Mouse (Mus musculus) midbrain, postnatal 0 days (tissue): ENCODE data around the gene Mboat7. TPM values are rescaled to one million over a fixed set of nuclear protein-coding genes. Genes with fewer than 3 reads are reported as not detected.
"Not testable (repeated sequence)": the region's sequence is repeated elsewhere in the genome, so short reads cannot be mapped to it uniquely, and the experiment has no call there.

Experiments used
- ATAC-seq: fragments of 200-750 bp; cut with Nextera tagmentation; 2 replicates; pipeline ENCODE4 v1.8.0; 2017; ENCODE audit warnings: moderate number of reproducible peaks, mild to moderate bottlenecking, moderate TSS enrichment, moderate library complexity; ENCODE audit not compliant: low FRiP score
- DNase-seq: peaks from one replicate; pipeline ENCODE4 v3.0.0-alpha.2; 2015; ENCODE audit warnings: low spot score
- H3K27ac ChIP-seq: fragments of 300-500 bp; sonication (generic); 2 replicates; pipeline ENCODE4 v1.5.1; 2014; ENCODE audit warnings: low read depth, mild to moderate bottlenecking, low read length, mixed read lengths
- H3K27me3 ChIP-seq: fragments of 300-500 bp; sonication (generic); 2 replicates; pipeline ENCODE4 v1.6.1; 2014; ENCODE audit warnings: low read length, control low read depth, mixed read lengths; ENCODE audit not compliant: insufficient read depth
- H3K36me3 ChIP-seq: fragments of 300-500 bp; sonication (generic); 2 replicates; pipeline ENCODE4 v1.6.1; 2014; ENCODE audit warnings: low read length, control low read depth, mixed read lengths; ENCODE audit not compliant: insufficient read depth
- H3K4me1 ChIP-seq: fragments of 300-500 bp; sonication (generic); 2 replicates; pipeline ENCODE4 v1.6.1; 2014; ENCODE audit warnings: mild to moderate bottlenecking, control low read depth, antibody characterized with exemption, low read length, mixed read lengths; ENCODE audit not compliant: insufficient read depth
- H3K4me2 ChIP-seq: fragments of 300-500 bp; sonication (generic); 2 replicates; pipeline ENCODE4 v1.6.1; 2014; ENCODE audit warnings: low read depth, mild to moderate bottlenecking, low read length, mixed read lengths; ENCODE audit not compliant: poor library complexity, severe bottlenecking
- H3K4me3 ChIP-seq: fragments of 300-500 bp; sonication (generic); 2 replicates; pipeline ENCODE4 v1.5.1; 2014; ENCODE audit warnings: low read depth, mild to moderate bottlenecking, low read length, moderate library complexity
- H3K9ac ChIP-seq: fragments of 300-500 bp; sonication (generic); replicated peaks from 2 replicates; pipeline ENCODE4 v1.6.1; 2014; ENCODE audit warnings: mild to moderate bottlenecking, low read length, moderate library complexity, mixed read lengths; ENCODE audit not compliant: poor library complexity, severe bottlenecking
- H3K9me3 ChIP-seq: fragments of 300-500 bp; sonication (generic); 2 replicates; pipeline ENCODE4 v1.6.1; 2016; ENCODE audit warnings: low read length, control low read depth
- CTCF ChIP-seq: IDR thresholded peaks from 2 replicates; pipeline ENCODE4 v1.5.1; 2016; ENCODE audit warnings: antibody characterized with exemption, mild to moderate bottlenecking
- WGBS: fragments of 180-500 bp; shearing (Covaris S2); extraction: QIAGEN DNeasy Blood & Tissue Kit; methylation state at CpG from one replicate; pipeline ENCODE4 v1.1.7; 2014; 5-methylcytosine and 5-hydroxymethylcytosine counted together
- polyA plus RNA-seq: library from polyadenylated mRNA; unstranded; fragments of >200 nt; fragmentation: Nextera tagmentation; extraction: Ambion mirVana; gene quantifications from 2 replicates; pipeline ENCODE4 v1.2.1, GENCODE M21; 2015
- total RNA-seq: library from RNA; depleted of rRNA; stranded (reverse); fragments of >200 nt; gene quantifications from 2 replicates; pipeline ENCODE4 v1.2.3, GENCODE M21; 2014

The Mboat7 gene
- total and polyA plus RNA-seq, 2 experiments from 2014 or later, result 134 to 252 TPM

DNA sequence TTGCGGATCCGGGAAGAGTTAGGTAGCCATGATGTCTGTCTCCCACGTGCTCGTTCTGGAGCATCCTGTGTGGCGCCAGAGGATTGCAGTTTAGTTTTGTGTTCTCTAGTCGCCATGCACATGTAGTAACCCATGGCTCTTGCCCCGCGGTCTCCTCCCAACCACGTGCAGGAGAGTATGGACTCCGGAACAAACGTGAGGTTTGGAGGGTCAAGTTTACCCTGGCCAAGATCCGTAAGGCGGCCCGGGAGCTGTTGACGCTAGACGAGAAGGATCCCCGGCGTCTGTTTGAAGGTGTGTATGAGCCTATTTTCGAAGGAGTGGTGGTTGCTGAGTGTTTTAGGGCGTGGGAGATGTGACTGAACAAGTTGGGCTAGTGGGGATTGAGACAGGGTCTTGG lies 11.2 kb upstream of the Mboat7 start:
- ATAC-seq, result peak; percentile 78
- peak overlapping the region; percentile 76 for H3K9ac ChIP-seq

DNA sequence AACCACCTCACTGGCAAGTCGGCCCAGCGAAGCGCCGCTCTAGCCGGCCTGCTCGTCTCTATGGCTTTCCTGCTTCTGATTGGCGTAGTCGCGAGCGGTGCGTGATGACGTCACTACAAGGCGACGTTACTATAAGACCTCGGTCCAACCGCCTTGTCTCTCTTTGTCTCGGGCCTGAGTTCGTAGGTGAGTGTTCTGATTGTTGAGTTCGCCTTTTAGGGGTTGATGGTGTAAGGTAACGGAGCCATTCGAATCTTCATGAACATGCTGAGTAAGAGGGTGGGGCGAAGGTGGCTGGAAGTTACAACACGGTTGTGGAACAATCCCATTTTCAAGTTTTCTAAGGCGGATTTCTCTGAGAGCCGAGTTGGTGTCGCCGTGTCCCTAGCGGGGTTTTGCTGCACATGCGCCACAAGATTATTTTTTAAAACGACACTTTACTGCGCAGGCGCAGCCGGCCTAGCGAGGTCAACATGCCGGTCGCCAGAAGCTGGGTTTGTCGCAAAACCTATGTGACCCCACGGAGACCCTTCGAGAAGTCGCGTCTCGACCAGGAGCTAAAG lies 10.6 kb upstream of the Mboat7 start, which contains the start of gene Rps9:
Gene Rps9, plus strand, starts transcription at position 115 of the 563 bp plus-strand sequence.
- ATAC-seq (peak; percentile 96), DNase-seq (peak; percentile 99)
- peaks cover 4% of the 10 kb centered on the region; the same call in 1 of the 2 replicates for H3K36me3 ChIP-seq
- under 1% methylated on average over 42 of the region's 42 CpGs for WGBS
- peak within 1 kb of the TSS; percentile 84 for H3K27ac ChIP-seq
- H3K4me2 ChIP-seq, result peak within 1 kb of the TSS; percentile 81
- peak; percentile 51 for TF ChIP-seq CTCF
- peak within 1 kb of the TSS; percentile 76 for H3K9ac ChIP-seq
- H3K27me3 ChIP-seq, result no peaks in the 10 kb centered on the region
- H3K4me1 ChIP-seq, result peaks cover 7% of the 10 kb centered on the region; the same call in 1 of the 2 replicates
- H3K9me3 ChIP-seq, result no peaks in the 10 kb centered on the region
- peak within 1 kb of the TSS; percentile 59 for H3K4me3 ChIP-seq

More for the DNA sequence above, 11.2 kb upstream of the Mboat7 start:
- no peak for TF ChIP-seq CTCF
- no peak for DNase-seq
- under 1% methylated on average over 20 of the region's 20 CpGs for WGBS
- Histone ChIP-seq H3K4me3 (peak overlapping the region; percentile 59), H3K9me3 (no peaks in the 10 kb centered on the region), H3K36me3 (peaks cover 4% of the 10 kb centered on the region; the same call in 1 of the 2 replicates), H3K27me3 (no peaks in the 10 kb centered on the region), H3K27ac (peak overlapping the region; percentile 84), H3K4me1 (peaks cover 7% of the 10 kb centered on the region; the same call in 1 of the 2 replicates), H3K4me2 (peak overlapping the region; percentile 81)

DNA sequence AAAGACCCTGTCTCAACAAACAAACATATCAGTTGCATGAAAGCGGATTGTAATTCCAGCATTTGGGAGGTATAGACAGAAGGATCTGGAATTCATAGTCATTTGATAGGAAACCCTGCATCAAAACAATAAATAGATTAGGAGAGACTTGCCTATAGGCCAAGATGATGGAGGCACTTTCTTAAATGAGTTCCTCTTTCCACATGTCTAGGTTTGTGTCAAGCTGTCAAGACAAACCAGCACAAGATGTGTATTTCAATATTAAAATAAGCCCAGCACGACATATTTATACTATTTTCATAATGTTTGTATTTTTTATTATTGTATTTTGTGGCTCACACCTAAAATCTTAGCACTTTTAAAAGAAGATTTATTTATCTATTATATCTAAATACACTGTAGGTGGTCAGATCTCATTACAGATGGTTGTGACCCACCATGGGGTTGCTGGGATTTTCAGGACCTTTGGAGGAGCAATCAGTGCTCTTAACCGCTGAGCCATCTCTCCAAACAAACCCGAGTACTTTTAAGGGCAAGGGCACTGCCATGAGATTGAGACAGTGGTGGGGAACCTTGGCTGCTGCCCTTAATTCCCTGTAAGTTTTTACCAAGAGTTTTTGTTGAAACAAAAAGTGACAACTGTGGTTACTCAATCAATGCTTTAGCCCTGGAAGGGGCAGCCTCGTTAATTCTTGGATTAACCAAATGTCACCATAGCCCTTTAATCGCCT lies 10.0 kb upstream of the Mboat7 start:
- ATAC-seq, result peak; percentile 51
- peak overlapping the region; percentile 59 for H3K4me3 ChIP-seq
- H3K36me3 ChIP-seq, result peaks cover 4% of the 10 kb centered on the region; the same call in 1 of the 2 replicates
- no peaks in the 10 kb centered on the region for H3K27me3 ChIP-seq
- DNase-seq, result no peak
- no peak for TF ChIP-seq CTCF
- WGBS, result 25% methylated on average over 6 of the region's 6 CpGs
- H3K27ac ChIP-seq, result peak overlapping the region; percentile 84
- no peak overlapping the region for H3K9ac ChIP-seq
- H3K4me1 ChIP-seq, result peaks cover 7% of the 10 kb centered on the region; the same call in 1 of the 2 replicates
- H3K4me2 ChIP-seq, result peak overlapping the region; percentile 81
- H3K9me3 ChIP-seq, result no peaks in the 10 kb centered on the region

DNA sequence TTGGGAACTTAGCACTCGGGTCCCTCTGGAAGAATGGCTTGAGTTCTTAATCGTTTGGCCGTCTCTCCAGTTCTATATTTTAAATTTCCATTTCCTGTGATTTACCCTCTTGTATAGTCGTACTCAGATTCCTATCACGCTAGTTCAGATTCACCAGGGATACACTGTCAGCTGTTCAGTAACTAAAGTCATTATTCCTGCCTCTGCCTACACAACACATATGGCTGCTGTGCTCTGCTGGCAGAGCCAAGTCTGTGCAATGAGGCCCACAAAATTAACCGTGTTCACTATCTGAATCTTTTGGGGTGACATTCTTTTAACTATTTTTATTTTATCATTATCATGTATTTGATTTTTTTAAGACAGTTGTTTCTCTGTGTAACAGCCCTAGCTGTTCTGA lies 5.1 kb upstream of the Mboat7 start:
- 97% methylated on average over 6 of the region's 6 CpGs for WGBS
- ATAC-seq (no peak), DNase-seq (no peak)
- Histone ChIP-seq H3K4me3 (no peak overlapping the region), H3K27me3 (no peaks in the 10 kb centered on the region), H3K27ac (no peak overlapping the region), H3K9ac (no peak overlapping the region), H3K9me3 (no peaks in the 10 kb centered on the region), H3K4me1 (no peaks in the 10 kb centered on the region), H3K36me3 (peaks cover 4% of the 10 kb centered on the region), H3K4me2 (no peak overlapping the region)
- TF ChIP-seq CTCF, result no peak

GRCm38 (mm10) chr7:3694949-3695305 lies 1.6 kb upstream of the Mboat7 start:
- peak overlapping the region; percentile 96; the same call in 1 of the 2 replicates for H3K27ac ChIP-seq
- H3K4me1 ChIP-seq, DNase-seq, ATAC-seq, H3K27me3 ChIP-seq, H3K9me3 ChIP-seq, H3K36me3 ChIP-seq: not testable (repeated sequence)
- peak overlapping the region; percentile 72 for H3K4me3 ChIP-seq
- H3K9ac ChIP-seq, result peak overlapping the region; percentile 65
- WGBS, result 6% methylated on average over 9 of the region's 9 CpGs
- peak overlapping the region; percentile 63 for H3K4me2 ChIP-seq
